22 mouse cellular contexts compared by ENCODE assay signal in genomic region chr1:184553791-184554190, GRCm38 (mm10).
A peak's percentile ranks its signal among the peaks of the same experiment; 100 is the strongest.
DNase-seq lines count a peak whose midpoint lies in the region; ATAC-seq and TF ChIP-seq lines count a peak whose summit lies in the region.
"Had no signal": no experiment of that assay in that cellular context is flagged by ENCODE, and none has a peak within 500 bp of the region (broad histone marks: within the 10 kb centered on the region; RNA-seq: fewer than 3 reads in every experiment).

No protein-coding gene starts in this region.

- ATAC-seq in cerebellum, adult (ENCODE audit: insufficient number of reproducible peaks, low FRiP score, low TSS enrichment): no peak
- ATAC-seq: forebrain, embryonic 14.5 days; forebrain, embryonic 16.5 days had no signal

- DNase-seq in gastrocnemius, adult 2 months: peak; percentile 49
- DNase-seq in gastrocnemius, postnatal 10 days: no peak
- DNase-seq in adipocyte (ENCODE audit: low spot score): peak; percentile 15
- DNase-seq in skeletal muscle tissue, adult 2 months (ENCODE audit: low read depth, low spot score): peak; percentile 66
- DNase-seq: adrenal gland, adult 8-10 months; adrenal gland, postnatal 14 days; adrenal gland, postnatal 36 days; cerebellum, adult 11 months; cerebellum, adult 18-20 months; cerebellum, adult 8-10 months; cerebellum, adult 9-11 months; cerebellum, postnatal 14 days; cerebellum, postnatal 36 days; embryo, embryonic 11 days had no signal

- no peak overlapping the region for H3K27ac ChIP-seq in gastrocnemius, adult 2 months
- H3K27ac ChIP-seq: embryonic facial prominence, embryonic 13.5 days; embryonic facial prominence, embryonic 15.5 days; forebrain, embryonic 10.5 days; forebrain, embryonic 12.5 days had no signal

- no peak overlapping the region for H3K4me3 ChIP-seq in gastrocnemius, adult 2 months
- H3K4me3 ChIP-seq: embryonic facial prominence, embryonic 13.5 days; embryonic facial prominence, embryonic 15.5 days; erythroblast, embryonic 14.5 days; forebrain, embryonic 10.5 days; forebrain, embryonic 12.5 days had no signal

- intact Hi-C loops in gastrocnemius, adult 2 months (cut with DNase I): no loop called here

- TF ChIP-seq CTCF in gastrocnemius, adult 2 months (IDR thresholded peaks at IDR 0.05): no peak
